Mouse (Mus musculus): ENCODE measurements around the gene Epha5.

The Epha5 gene
- long read RNA-seq, experiment 1, partial matches to known transcripts = 0 of 1 reads
- long read RNA-seq, experiment 1, other reads (novel, unspliced or antisense) = 1 of 1 reads
- long read RNA-seq, experiment 2, partial matches to known transcripts = 0 of 3 reads
- long read RNA-seq, experiment 2, other reads (novel, unspliced or antisense) = 3 of 3 reads

- intact Hi-C loops (cut with DNase I) = no loop called here
Observed at GRCm38 (mm10) chr5:84417062-84417879, at the start of gene Epha5. TSS of gene Epha5 (minus strand) at chr5:84417382.

GRCm38 (mm10) chr5:84456216-84456615 lies 39.0 kb upstream of the Epha5 start:
- intact Hi-C loops (cut with DNase I) = no loop called here

GRCm38 (mm10) chr5:84454641-84455040 lies 37.5 kb upstream of the Epha5 start:
- intact Hi-C loops (cut with DNase I) = no loop called here

- intact Hi-C loops (cut with DNase I) = no loop called here
Observed at GRCm38 (mm10) chr5:84453839-84454238, 36.7 kb upstream of the Epha5 start.

GRCm38 (mm10) chr5:84440232-84440631 lies 23.1 kb upstream of the Epha5 start:
- intact Hi-C loops (cut with DNase I) = no loop called here

GRCm38 (mm10) chr5:84415961-84416821 lies 991 bp downstream of the Epha5 start:
- intact Hi-C loops (cut with DNase I) = no loop called here

GRCm38 (mm10) chr5:84414931-84415431 lies 2.2 kb downstream of the Epha5 start:
- intact Hi-C loops (cut with DNase I) = no loop called here

- intact Hi-C loops (cut with DNase I) = no loop called here
Observed at GRCm38 (mm10) chr5:84413026-84413425, 4.2 kb downstream of the Epha5 start.

GRCm38 (mm10) chr5:84408370-84408769 lies 8.8 kb downstream of the Epha5 start:
- intact Hi-C loops (cut with DNase I) = no loop called here

GRCm38 (mm10) chr5:84397085-84397484 lies 20.1 kb downstream of the Epha5 start:
- intact Hi-C loops (cut with DNase I) = no loop called here

- intact Hi-C loops (cut with DNase I) = no loop called here
Observed at GRCm38 (mm10) chr5:84365334-84365733, 51.8 kb downstream of the Epha5 start.

- intact Hi-C loops (cut with DNase I) = no loop called here
Observed at GRCm38 (mm10) chr5:84359430-84359829, 57.8 kb downstream of the Epha5 start.

GRCm38 (mm10) chr5:84353069-84353468 lies 64.1 kb downstream of the Epha5 start:
- intact Hi-C loops (cut with DNase I) = no loop called here

- intact Hi-C loops (cut with DNase I) = no loop called here
Observed at GRCm38 (mm10) chr5:84346728-84347499, 70.3 kb downstream of the Epha5 start.

GRCm38 (mm10) chr5:84335834-84336465 lies 81.2 kb downstream of the Epha5 start:
- intact Hi-C loops (cut with DNase I) = no loop called here

GRCm38 (mm10) chr5:84334481-84334880 lies 82.7 kb downstream of the Epha5 start:
- intact Hi-C loops (cut with DNase I) = no loop called here

GRCm38 (mm10) chr5:84331631-84332030 lies 85.6 kb downstream of the Epha5 start:
- intact Hi-C loops (cut with DNase I) = no loop called here

GRCm38 (mm10) chr5:84320553-84320952 lies 96.6 kb downstream of the Epha5 start:
- intact Hi-C loops (cut with DNase I) = no loop called here

- intact Hi-C loops (cut with DNase I) = no loop called here
Observed at GRCm38 (mm10) chr5:84320138-84320537, 97.0 kb downstream of the Epha5 start.

GRCm38 (mm10) chr5:84318814-84319340 lies 98.3 kb downstream of the Epha5 start:
- intact Hi-C loops (cut with DNase I) = no loop called here
